ENCODE assay signal across 7 mouse cellular contexts in the genomic region with DNA sequence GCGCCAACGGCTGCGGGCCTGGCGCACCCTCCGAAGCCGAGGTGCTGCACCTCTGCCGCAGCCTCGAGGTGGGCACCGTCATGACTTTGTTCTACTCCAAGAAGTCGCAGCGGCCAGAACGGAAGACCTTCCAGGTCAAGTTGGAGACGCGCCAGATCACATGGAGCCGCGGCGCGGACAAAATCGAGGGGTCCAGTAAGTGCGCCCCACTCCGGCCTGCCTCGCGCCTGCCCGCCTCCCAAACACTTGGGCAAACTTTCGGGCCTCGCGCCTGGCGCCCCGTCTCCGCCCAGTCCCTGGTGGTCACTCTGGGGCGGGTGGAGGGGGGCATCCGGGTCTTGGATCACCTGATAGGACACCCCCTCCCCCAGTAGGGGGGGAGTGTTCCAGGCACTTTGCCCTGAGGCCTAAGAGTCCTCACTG. TPM values are rescaled to one million over a fixed set of nuclear protein-coding genes. Genes with fewer than 3 reads are reported as not detected.
DNase-seq lines count a peak whose midpoint lies in the region; ATAC-seq and TF ChIP-seq lines count a peak whose summit lies in the region.

No protein-coding gene starts in this region.

- ATAC-seq in hindbrain, embryonic 14.5 days (ENCODE audit: low FRiP score), result peak; percentile 29

- no peaks in the 10 kb centered on the region for H3K9me3 ChIP-seq in hindbrain, embryonic 14.5 days (ENCODE audit: control insufficient read depth, low read length)

- H3K27ac ChIP-seq in gastrocnemius, adult 2 months, result peak overlapping the region; percentile 94
- peak overlapping the region; percentile 99 for H3K27ac ChIP-seq in hindbrain, embryonic 14.5 days
- peak overlapping the region; percentile 97 for H3K27ac ChIP-seq in left cerebral cortex, adult 2 months

- TF ChIP-seq CTCF in gastrocnemius, adult 2 months (IDR thresholded peaks at IDR 0.05), result peak; percentile 12; the same call in 1 of the 2 replicates
- TF ChIP-seq CTCF in left cerebral cortex, adult 2 months (IDR thresholded peaks at IDR 0.05), result no peak; the same call in 1 of the 2 replicates

- peaks cover 47% of the 10 kb centered on the region for H3K4me1 ChIP-seq in hindbrain, embryonic 14.5 days (replicated peaks; ENCODE audit: control insufficient read depth, insufficient read depth, low read length)

- DNase-seq in R1 (ENCODE audit: low read depth, low spot score), result peak; percentile 61
- peak; percentile 76 for DNase-seq in cerebellum, adult 9-10 months
- peak; percentile 82 for DNase-seq in gastrocnemius, adult 2 months
- DNase-seq in hindbrain, embryonic 14.5 days (ENCODE audit: low spot score), result peak; percentile 54
- peak; percentile 53 to 54 for DNase-seq in left cerebral cortex, adult 2 months (ENCODE audit: extremely low spot score in 1 of 2, low spot score in 2 of 2)
- peak; percentile 82 to 87 for DNase-seq in lung, postnatal 4 days
- peak; percentile 53 for DNase-seq in skeletal muscle tissue, adult 2 months (ENCODE audit: low read depth, low spot score)

- peak overlapping the region; percentile 88 for H3K4me2 ChIP-seq in hindbrain, embryonic 14.5 days (replicated peaks)

- peak overlapping the region; percentile 100 for H3K9ac ChIP-seq in hindbrain, embryonic 14.5 days

- intact Hi-C loops in gastrocnemius, adult 2 months (cut with DNase I), result loop anchor here (5.0 kb wide), 1 partner anchor 60 kb away; no protein-coding TSS in a partner anchor
- intact Hi-C loops in left cerebral cortex, adult 2 months (cut with DNase I), result loop anchor here (2.0 to 5.0 kb wide), 2 partner anchors 140 to 155 kb away; a partner anchor contains a TSS

- H3K36me3 ChIP-seq in hindbrain, embryonic 14.5 days (replicated peaks; ENCODE audit: control insufficient read depth, insufficient read depth), result peaks cover 17% of the 10 kb centered on the region; the same call in 1 of the 2 replicates

- WGBS in hindbrain, embryonic 14.5 days, result under 1% methylated on average over 32 of the region's 32 CpGs

- no peaks in the 10 kb centered on the region for H3K27me3 ChIP-seq in hindbrain, embryonic 14.5 days (ENCODE audit: control insufficient read depth, insufficient read depth, low read length)

- peak overlapping the region; percentile 96 for H3K4me3 ChIP-seq in gastrocnemius, adult 2 months
- peak overlapping the region; percentile 93 for H3K4me3 ChIP-seq in hindbrain, embryonic 14.5 days (replicated peaks; ENCODE audit: low read length)
- H3K4me3 ChIP-seq in left cerebral cortex, adult 2 months, result peak overlapping the region; percentile 94

RNA-seq across cellular contexts. Expression of a gene that starts 0.8 kb away (rescaled TPM):
- total RNA-seq in gastrocnemius, adult 2 months (2021), result 10 to 100 TPM; 24.9 to 25.3 TPM
- polyA plus RNA-seq in hindbrain, embryonic 14.5 days (2014; fragmentation: Nextera tagmentation; extraction: Ambion mirVana), result 56.3 and 62.8 TPM in 2 replicates
- total RNA-seq in left cerebral cortex, adult 2 months (2021), result 100 to 1,000 TPM; 117 to 123 TPM

Comparison
In these comparisons a context has a peak if more than half of its experiments do, and no peak if none do; other contexts are left out.
1. Peak in every context shown above with its lines: DNase-seq, ATAC-seq, H3K4me3 ChIP-seq and H3K27ac ChIP-seq.
2. RNA of a gene that starts 0.8 kb away (total RNA-seq): 117 to 123 TPM in left cerebral cortex, adult 2 months; 24.9 to 25.3 TPM in gastrocnemius, adult 2 months; every median in the first group is over 4 times any median in the second.